8 mouse cellular contexts compared by ENCODE assay signal in the genomic region with DNA sequence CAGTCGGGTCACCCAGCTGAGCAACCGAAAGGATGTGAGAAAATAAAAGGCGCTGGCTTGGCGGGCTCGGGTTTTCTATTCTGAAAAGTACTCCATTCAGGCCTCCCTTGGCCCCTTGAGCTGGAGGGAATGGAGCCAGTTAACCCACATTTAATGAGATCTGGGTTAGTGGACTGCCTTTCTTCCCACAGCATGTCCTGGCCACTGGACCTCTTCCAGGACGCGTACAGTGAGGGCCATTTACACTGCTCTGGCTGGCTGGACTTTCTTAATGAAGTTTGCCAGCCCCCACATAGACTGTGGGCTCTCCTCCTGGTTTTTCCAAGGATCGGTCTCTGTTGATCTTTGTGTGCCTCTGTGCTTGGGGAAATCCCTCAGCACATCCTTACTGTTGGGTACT. TPM values are rescaled to one million over a fixed set of nuclear protein-coding genes. Genes with fewer than 3 reads are reported as not detected.
A peak's percentile ranks its signal among the peaks of the same experiment; 100 is the strongest.
DNase-seq lines count a peak whose midpoint lies in the region.

No protein-coding gene starts in this region.

- DNase-seq in cerebellum, postnatal 10 days = peak; percentile 61 to 81
- no peak for DNase-seq in cerebellum, adult 11-12 months
- DNase-seq in retina, embryonic 14.5 days (ENCODE audit: low spot score) = peak; percentile 46
- no peak for DNase-seq in retina, postnatal 1 day
- DNase-seq in layer of hippocampus, postnatal 36 days = peak; percentile 53 to 64
- DNase-seq in testis, postnatal 14 days (ENCODE audit: low spot score) = peak; percentile 57
- no peak for DNase-seq in gastrocnemius, adult 8-10 months (ENCODE audit: low spot score in 2 of 2)
- no peak for DNase-seq in ovary, postnatal 36 days (ENCODE audit: low spot score)

RNA-seq across cellular contexts. Expression of a gene that starts 52.1 kb away (rescaled TPM):
- total RNA-seq in layer of hippocampus, postnatal 36 days (2021) = 10 to 100 TPM; 76.8 to 85.8 TPM
- total RNA-seq in gastrocnemius, adult 8-10 months (2022) = 10 to 100 TPM in 3 of 4 experiments, 1 to 10 TPM in 1; 9.4 to 30.0 (median 18.7) TPM

Comparison
In these comparisons a context has a peak if more than half of its experiments do, and no peak if none do; other contexts are left out.
1. DNase-seq: peak in cerebellum, postnatal 10 days (2 of 2), retina, embryonic 14.5 days (single experiment), layer of hippocampus, postnatal 36 days (2 of 2) and testis, postnatal 14 days (single experiment); none in cerebellum, adult 11-12 months (single experiment), retina, postnatal 1 day (single experiment), gastrocnemius, adult 8-10 months (0 of 2) and ovary, postnatal 36 days (single experiment).